Mouse (Mus musculus) neural tube, embryonic 15.5 days (tissue): ENCODE data around the gene Gsta2. TPM values are rescaled to one million over a fixed set of nuclear protein-coding genes. Genes with fewer than 3 reads are reported as not detected.
A peak's percentile ranks its signal among the peaks of the same experiment; 100 is the strongest.

Source experiments
- ATAC-seq: fragments of 200-750 bp; cut with Nextera tagmentation; 2 replicates; pipeline ENCODE4 v1.8.0; 2017; ENCODE audit warnings: mild to moderate bottlenecking, moderate TSS enrichment, moderate library complexity; ENCODE audit not compliant: low FRiP score
- H3K27ac ChIP-seq: fragments of 300-500 bp; sonication (generic); replicated peaks from 2 replicates; pipeline ENCODE4 v1.5.1; 2015; ENCODE audit warnings: mild to moderate bottlenecking, inconsistent platforms
- H3K27me3 ChIP-seq: fragments of 300-500 bp; sonication (generic); replicated peaks from 2 replicates; pipeline ENCODE4 v1.6.1; 2015; ENCODE audit warnings: inconsistent platforms
- H3K36me3 ChIP-seq: fragments of 300-500 bp; sonication (generic); 2 replicates; pipeline ENCODE4 v1.6.1; 2015; ENCODE audit warnings: inconsistent platforms
- H3K4me1 ChIP-seq: fragments of 300-500 bp; sonication (generic); 2 replicates; pipeline ENCODE4 v1.6.1; 2015; ENCODE audit warnings: inconsistent platforms
- H3K4me2 ChIP-seq: fragments of 300-500 bp; sonication (generic); 2 replicates; pipeline ENCODE4 v1.6.1; 2015; ENCODE audit warnings: inconsistent platforms, mild to moderate bottlenecking, moderate library complexity
- H3K4me3 ChIP-seq: fragments of 300-500 bp; sonication (generic); replicated peaks from 2 replicates; pipeline ENCODE4 v1.5.1; 2015; ENCODE audit warnings: mild to moderate bottlenecking, inconsistent platforms
- H3K9ac ChIP-seq: fragments of 300-500 bp; sonication (generic); replicated peaks from 2 replicates; pipeline ENCODE4 v1.6.1; 2015; ENCODE audit warnings: mild to moderate bottlenecking, inconsistent platforms
- H3K9me3 ChIP-seq: fragments of 300-500 bp; sonication (generic); replicated peaks from 2 replicates; pipeline ENCODE4 v1.6.1; 2016; ENCODE audit warnings: inconsistent platforms
- WGBS: fragments of 180-500 bp; shearing (Covaris S2); methylation state at CpG from one replicate; pipeline ENCODE4 v1.1.7; 2015; ENCODE audit warnings: mixed read lengths; 5-methylcytosine and 5-hydroxymethylcytosine counted together
- polyA plus RNA-seq: library from polyadenylated mRNA; unstranded; fragments of >200 nt; fragmentation: Nextera tagmentation; extraction: Ambion mirVana; gene quantifications from 2 replicates; pipeline ENCODE4 v1.2.1, GENCODE M21; 2015

The Gsta2 gene
- polyA plus RNA-seq = 0.82 TPM in 1 of 2 replicates, not detected in the other

DNA sequence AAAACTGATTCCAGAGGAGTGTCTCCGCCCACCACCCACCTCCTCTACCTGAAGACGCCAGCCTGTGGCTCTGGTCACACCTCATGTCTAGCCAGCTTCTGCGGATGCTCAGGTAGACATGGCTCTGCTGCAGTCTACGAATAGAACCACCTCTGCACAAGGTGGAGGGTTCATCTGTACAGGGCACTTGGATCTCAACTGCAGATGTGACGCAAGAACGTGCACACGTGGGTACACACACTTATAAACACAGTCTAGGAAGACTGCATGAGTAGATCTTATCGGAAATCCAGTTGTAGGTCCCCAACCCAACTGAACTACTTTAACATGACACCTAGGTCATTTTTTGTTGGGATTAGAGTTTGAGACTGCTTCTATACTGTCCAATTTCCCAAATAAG is at the start of gene Gsta2:
Gene Gsta2, minus strand, starts transcription at position 178 of the 400 bp plus-strand sequence.
- H3K9me3 ChIP-seq = no peaks in the 10 kb centered on the region
- H3K4me2 ChIP-seq = no peak within 1 kb of the TSS
- no peaks in the 10 kb centered on the region for H3K4me1 ChIP-seq
- H3K9ac ChIP-seq = no peak within 1 kb of the TSS
- H3K27me3 ChIP-seq = no peaks in the 10 kb centered on the region
- no peak within 1 kb of the TSS for H3K27ac ChIP-seq
- ATAC-seq = no peak
- WGBS = 94% methylated on average over 8 of the region's 8 CpGs
- no peaks in the 10 kb centered on the region for H3K36me3 ChIP-seq
- no peak within 1 kb of the TSS for H3K4me3 ChIP-seq

DNA sequence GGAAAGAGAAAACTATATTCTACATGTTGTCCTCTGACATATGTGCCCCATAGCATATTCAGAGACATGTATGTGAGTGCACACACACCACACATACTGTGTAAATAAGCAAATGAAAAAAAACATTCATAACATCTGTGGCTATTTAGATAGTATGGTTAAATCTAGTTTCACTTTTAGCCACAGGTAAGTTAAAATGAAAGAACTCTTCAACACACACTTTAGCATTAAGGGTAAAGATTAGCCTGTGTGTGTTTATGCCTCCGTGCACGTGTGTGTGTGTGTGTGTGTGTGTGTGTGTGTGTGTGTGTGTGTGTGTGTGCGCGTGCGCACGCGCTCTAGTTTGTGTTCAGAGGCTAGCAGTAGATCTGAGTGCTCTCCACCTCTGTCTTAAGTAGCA is 46.0 kb upstream of the Gsta2 start:
- no peak overlapping the region for H3K4me3 ChIP-seq
- ATAC-seq = no peak
- 91% methylated on average over 7 of the region's 7 CpGs for WGBS
- no peaks in the 10 kb centered on the region for H3K4me1 ChIP-seq
- H3K9me3 ChIP-seq = no peaks in the 10 kb centered on the region
- H3K27ac ChIP-seq = no peak overlapping the region
- peaks cover 14% of the 10 kb centered on the region for H3K27me3 ChIP-seq
- H3K9ac ChIP-seq = no peak overlapping the region
- H3K4me2 ChIP-seq = no peak overlapping the region
- no peaks in the 10 kb centered on the region for H3K36me3 ChIP-seq

DNA sequence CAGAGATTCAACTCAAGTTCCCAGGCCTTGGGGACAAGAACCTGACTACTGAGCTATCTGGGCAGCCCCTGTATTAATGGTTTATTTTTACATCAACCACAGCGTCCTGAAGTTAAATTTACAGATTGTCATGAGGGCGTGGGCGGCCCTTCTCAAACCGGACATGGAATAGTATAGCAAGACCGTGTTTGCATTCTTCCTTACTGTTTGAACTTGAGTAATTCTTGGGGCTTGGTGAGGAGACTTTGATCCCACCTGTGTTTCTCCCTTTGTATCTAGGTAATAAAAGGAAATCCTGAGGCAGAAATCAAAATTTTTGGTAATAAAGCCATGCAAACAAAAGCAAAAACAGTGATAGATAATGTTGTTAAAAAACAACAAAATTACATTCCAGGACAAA is 45.0 kb upstream of the Gsta2 start:
- Histone ChIP-seq H3K4me1 (peaks cover 7% of the 10 kb centered on the region), H3K4me2 (no peak overlapping the region), H3K27ac (no peak overlapping the region), H3K4me3 (no peak overlapping the region), H3K36me3 (no peaks in the 10 kb centered on the region), H3K9ac (no peak overlapping the region), H3K27me3 (peaks cover 24% of the 10 kb centered on the region), H3K9me3 (no peaks in the 10 kb centered on the region)
- WGBS = 87% methylated on average over 5 of the region's 5 CpGs
- no peak for ATAC-seq

- H3K4me2 ChIP-seq = peak overlapping the region; percentile 79
- H3K27me3 ChIP-seq = peaks cover 56% of the 10 kb centered on the region
- no peaks in the 10 kb centered on the region for H3K36me3 ChIP-seq
- H3K4me3 ChIP-seq = peak overlapping the region; percentile 53
- H3K4me1 ChIP-seq = peaks cover 10% of the 10 kb centered on the region
- ATAC-seq = no peak
- no peak overlapping the region for H3K27ac ChIP-seq
- H3K9me3 ChIP-seq = no peaks in the 10 kb centered on the region
- WGBS = 62% methylated on average over 9 of the region's 9 CpGs
- H3K9ac ChIP-seq = no peak overlapping the region
Measured at GRCm38 (mm10) chr9:78396517-78396916, 40.9 kb upstream of the Gsta2 start.

DNA sequence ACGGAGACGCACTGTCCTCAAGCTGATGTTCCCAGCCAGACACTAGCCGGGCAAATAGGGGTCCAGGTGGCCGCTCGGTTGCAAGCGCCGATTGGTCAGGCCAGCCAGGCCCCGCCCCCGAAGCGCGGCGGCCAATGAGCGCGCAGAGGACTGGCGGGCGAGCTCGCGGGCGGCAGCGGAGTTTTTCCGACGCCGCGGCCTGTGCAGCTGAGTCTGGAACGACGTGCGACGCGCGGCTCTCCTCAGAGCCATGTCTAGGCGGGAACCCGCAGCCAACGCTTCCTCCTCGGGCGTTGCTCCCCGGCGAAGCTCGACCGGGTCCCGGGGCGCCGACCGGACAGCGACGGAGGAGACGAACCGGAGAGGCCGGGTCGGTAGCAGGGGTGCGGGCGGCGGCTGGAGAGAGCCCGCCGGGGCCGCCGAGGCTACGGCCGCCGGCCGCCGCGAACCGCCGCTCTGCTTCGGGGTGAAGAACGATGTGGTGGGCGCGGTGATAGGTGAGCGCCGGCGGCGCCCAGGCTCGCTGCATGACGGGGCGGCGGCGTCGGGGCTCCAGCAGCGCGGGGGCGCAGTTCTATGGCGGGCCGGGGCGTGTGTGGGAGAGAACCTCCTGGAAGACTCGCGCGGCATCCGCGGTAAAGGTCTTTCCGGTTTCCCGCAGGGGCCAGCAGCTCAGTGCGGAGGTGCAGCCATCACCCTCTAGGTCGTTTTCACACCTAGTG is 40.2 kb upstream of the Gsta2 start, which contains the start of gene Ddx43:
Gene Ddx43, plus strand, starts transcription at position 148 of the 722 bp plus-strand sequence.
- Histone ChIP-seq H3K9me3 (no peaks in the 10 kb centered on the region), H3K9ac (0 out of 2 replicates have a peak within 1 kb of the TSS, but pooled peaks have one; percentile 37), H3K4me2 (peak within 1 kb of the TSS; percentile 79), H3K36me3 (no peaks in the 10 kb centered on the region), H3K27me3 (peaks cover 56% of the 10 kb centered on the region), H3K4me3 (peak within 1 kb of the TSS; percentile 53), H3K4me1 (peaks cover 10% of the 10 kb centered on the region), H3K27ac (no peak within 1 kb of the TSS)
- ATAC-seq = peak; percentile 99
- WGBS = 3% methylated on average over 93 of the region's 93 CpGs

DNA sequence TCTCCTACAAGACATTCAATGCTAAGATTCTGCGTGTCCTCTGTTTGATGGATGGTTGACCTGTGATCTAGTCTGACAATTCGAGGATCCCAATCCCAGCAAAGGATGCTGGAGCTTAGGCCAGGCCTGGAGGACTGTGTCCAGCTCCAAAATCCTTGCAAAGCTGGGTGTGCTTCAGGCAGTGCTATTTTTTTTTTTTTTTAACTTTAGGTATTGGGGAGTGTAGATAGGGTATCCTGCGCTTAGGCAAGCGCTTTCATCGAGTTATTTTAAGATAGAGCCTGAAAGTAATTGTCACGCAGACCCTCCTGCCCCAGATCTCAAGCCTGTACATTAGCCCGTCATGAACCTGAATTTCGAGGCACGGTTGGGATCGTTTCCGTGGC is 39.6 kb upstream of the Gsta2 start:
- 39% methylated on average over 11 of the region's 11 CpGs for WGBS
- peaks cover 10% of the 10 kb centered on the region for H3K4me1 ChIP-seq
- H3K36me3 ChIP-seq = no peaks in the 10 kb centered on the region
- peak overlapping the region; percentile 53 for H3K4me3 ChIP-seq
- no peak overlapping the region for H3K9ac ChIP-seq
- no peaks in the 10 kb centered on the region for H3K9me3 ChIP-seq
- peak; percentile 47; the same call in 1 of the 2 replicates for ATAC-seq
- H3K4me2 ChIP-seq = peak overlapping the region; percentile 79
- H3K27me3 ChIP-seq = peaks cover 56% of the 10 kb centered on the region
- H3K27ac ChIP-seq = no peak overlapping the region

DNA sequence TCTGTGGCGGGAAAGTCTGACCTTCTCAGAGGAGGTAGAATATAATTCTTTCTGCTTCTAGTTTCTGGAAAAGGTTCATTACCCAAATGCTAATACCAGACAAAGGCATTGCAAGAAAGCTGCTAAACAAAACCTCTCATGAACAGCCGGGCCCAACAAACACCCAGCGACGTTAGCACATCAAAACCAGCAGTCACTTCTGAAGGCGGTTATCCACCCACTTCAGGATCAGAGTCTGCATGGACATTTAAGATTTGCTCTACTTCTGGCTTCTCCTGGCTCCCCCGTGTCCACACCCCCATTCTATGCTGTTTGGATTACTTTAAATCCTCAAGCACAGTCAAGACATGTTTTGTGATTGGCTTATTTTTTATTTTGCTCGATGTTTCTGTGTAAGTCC is 39.0 kb upstream of the Gsta2 start:
- no peaks in the 10 kb centered on the region for H3K9me3 ChIP-seq
- H3K9ac ChIP-seq = no peak overlapping the region
- peaks cover 10% of the 10 kb centered on the region for H3K4me1 ChIP-seq
- no peak overlapping the region for H3K27ac ChIP-seq
- 70% methylated on average over 7 of the region's 7 CpGs for WGBS
- no peak for ATAC-seq
- no peak overlapping the region for H3K4me3 ChIP-seq
- H3K27me3 ChIP-seq = peaks cover 56% of the 10 kb centered on the region
- no peak overlapping the region for H3K4me2 ChIP-seq
- no peaks in the 10 kb centered on the region for H3K36me3 ChIP-seq

- ATAC-seq = no peak
- Histone ChIP-seq H3K4me1 (peaks cover 10% of the 10 kb centered on the region), H3K27ac (no peak overlapping the region), H3K9ac (no peak overlapping the region), H3K9me3 (no peaks in the 10 kb centered on the region), H3K4me3 (no peak overlapping the region), H3K27me3 (peaks cover 56% of the 10 kb centered on the region), H3K4me2 (no peak overlapping the region), H3K36me3 (no peaks in the 10 kb centered on the region)
- WGBS = 94% methylated on average over 10 of the region's 10 CpGs
Measured at GRCm38 (mm10) chr9:78393741-78394140, 38.2 kb upstream of the Gsta2 start.

GRCm38 (mm10) chr9:78389981-78390380 is 34.4 kb upstream of the Gsta2 start:
- H3K9ac ChIP-seq = no peak overlapping the region
- no peak for ATAC-seq
- no peak overlapping the region for H3K4me2 ChIP-seq
- WGBS = 58% methylated on average over 5 of the region's 5 CpGs
- H3K4me1 ChIP-seq = no peaks in the 10 kb centered on the region
- no peak overlapping the region for H3K27ac ChIP-seq
- H3K27me3 ChIP-seq = peaks cover 26% of the 10 kb centered on the region
- H3K36me3 ChIP-seq = no peaks in the 10 kb centered on the region
- no peaks in the 10 kb centered on the region for H3K9me3 ChIP-seq
- H3K4me3 ChIP-seq = no peak overlapping the region

DNA sequence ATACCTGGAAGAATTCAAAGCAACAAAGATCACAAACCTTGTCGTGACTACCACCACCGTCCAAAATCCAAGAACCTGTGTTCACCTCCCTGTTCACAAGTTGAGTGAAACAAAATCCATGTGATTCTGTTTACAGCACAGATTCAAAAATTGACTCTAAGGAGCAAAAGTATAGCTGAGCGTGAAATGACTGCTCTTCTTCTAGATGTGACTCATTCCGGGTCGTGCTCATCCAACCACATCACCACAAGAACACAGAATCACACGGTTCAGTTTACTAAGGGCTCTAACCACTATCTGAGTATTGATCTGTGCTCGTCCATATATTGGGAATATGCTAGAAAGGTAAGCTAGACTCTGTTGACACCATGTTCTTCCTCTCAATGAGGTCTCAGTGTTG is 31.4 kb upstream of the Gsta2 start:
- WGBS = 89% methylated on average over 7 of the region's 7 CpGs
- H3K36me3 ChIP-seq = no peaks in the 10 kb centered on the region

DNA sequence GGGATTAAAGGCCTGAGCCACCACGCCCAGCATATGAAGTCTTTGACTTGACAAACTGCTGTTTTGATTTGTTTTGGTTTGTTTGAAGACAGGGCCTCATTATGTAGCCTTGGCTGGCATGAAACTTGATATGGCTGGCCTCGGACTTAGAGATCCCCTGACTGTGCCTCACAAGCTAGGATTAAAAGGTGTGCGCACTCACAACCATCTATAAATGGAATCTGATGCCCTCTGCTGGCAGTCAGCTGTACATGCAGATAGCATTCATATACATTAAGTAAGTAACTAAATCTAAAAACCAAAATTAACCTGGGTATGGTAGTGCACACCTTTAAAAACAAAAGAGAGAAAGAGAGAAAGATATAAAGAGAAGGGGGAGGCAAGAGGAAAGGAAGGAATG is 30.3 kb upstream of the Gsta2 start:
- Histone ChIP-seq H3K9me3 (no peaks in the 10 kb centered on the region), H3K4me3 (no peak overlapping the region), H3K4me2 (no peak overlapping the region), H3K27me3 (no peaks in the 10 kb centered on the region), H3K27ac (no peak overlapping the region), H3K36me3 (no peaks in the 10 kb centered on the region), H3K4me1 (no peaks in the 10 kb centered on the region), H3K9ac (no peak overlapping the region)
- ATAC-seq = no peak
- WGBS = 59% methylated on average over 3 of the region's 3 CpGs

More for the DNA sequence above, 31.4 kb upstream of the Gsta2 start:
- no peak for ATAC-seq
- Histone ChIP-seq H3K9me3 (no peaks in the 10 kb centered on the region), H3K9ac (no peak overlapping the region), H3K4me3 (no peak overlapping the region), H3K4me2 (no peak overlapping the region), H3K27me3 (no peaks in the 10 kb centered on the region), H3K27ac (no peak overlapping the region), H3K4me1 (no peaks in the 10 kb centered on the region)

GRCm38 (mm10) chr9:78378113-78378785 is 22.7 kb upstream of the Gsta2 start, which contains the start of gene Ooep:
Ooep (minus strand) TSS chr9:78378725.
- ATAC-seq = peak; percentile 94
- 6% methylated on average over 23 of the region's 23 CpGs for WGBS

More at GRCm38 (mm10) chr9:78378113-78378785, 22.7 kb upstream of the Gsta2 start, which contains the start of gene Ooep:
- Histone ChIP-seq H3K27me3 (no peaks in the 10 kb centered on the region), H3K4me3 (peak within 1 kb of the TSS; percentile 41), H3K9me3 (no peaks in the 10 kb centered on the region), H3K4me1 (peaks cover 14% of the 10 kb centered on the region), H3K9ac (peak within 1 kb of the TSS; percentile 55), H3K4me2 (peak within 1 kb of the TSS; percentile 68), H3K27ac (peak within 1 kb of the TSS; percentile 45; the same call in 1 of the 2 replicates), H3K36me3 (no peaks in the 10 kb centered on the region)
